Mouse (Mus musculus): ENCODE measurements around the gene Sord.
A peak's percentile ranks its signal among the peaks of the same experiment; 100 is the strongest.
"Not testable (repeated sequence)": the region's sequence is repeated elsewhere in the genome, so short reads cannot be mapped to it uniquely, and the experiment has no call there.

The Sord gene

DNA sequence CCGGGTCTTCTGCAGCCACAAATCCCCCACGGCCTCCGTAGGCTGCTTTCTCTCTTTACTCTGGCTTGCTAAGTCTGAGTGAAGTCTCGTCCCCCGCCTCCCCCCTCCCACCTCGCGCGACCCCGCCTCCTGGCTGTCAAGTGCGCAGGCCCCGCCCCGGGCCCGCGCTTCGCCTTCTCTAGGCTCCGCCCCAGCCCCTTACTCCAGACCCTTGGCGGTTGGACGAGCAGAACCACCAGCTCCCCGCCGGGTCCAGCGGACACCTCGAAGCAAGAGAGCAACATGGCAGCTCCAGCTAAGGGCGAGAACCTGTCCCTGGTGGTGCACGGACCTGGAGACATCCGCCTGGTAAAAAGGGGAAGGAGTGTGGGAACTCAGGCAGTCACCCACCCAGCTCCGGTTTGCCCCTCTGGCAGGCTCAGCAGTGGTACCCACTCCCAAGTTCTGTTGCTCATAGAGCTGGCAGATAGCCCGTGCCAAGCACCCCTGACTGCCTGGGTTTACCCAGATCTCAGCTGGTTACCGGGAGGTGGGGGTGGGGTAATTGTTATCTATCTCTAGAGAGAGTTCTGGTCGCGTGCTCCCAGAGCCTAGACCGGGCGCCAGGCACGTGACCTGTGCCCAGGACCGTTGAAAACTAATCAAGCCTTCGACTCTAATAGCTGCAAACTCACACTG is at the start of gene Sord:
TSS of gene Sord (plus strand) at position 139 of the 678 bp plus-strand sequence.
- DNase-seq (ENCODE audit: extremely low spot score, low spot score), result peak; percentile 91

- DNase-seq (ENCODE audit: extremely low spot score, low spot score), result no peak
Observed at GRCm38 (mm10) chr2:122185086-122185485, 49.5 kb upstream of the Sord start.

DNA sequence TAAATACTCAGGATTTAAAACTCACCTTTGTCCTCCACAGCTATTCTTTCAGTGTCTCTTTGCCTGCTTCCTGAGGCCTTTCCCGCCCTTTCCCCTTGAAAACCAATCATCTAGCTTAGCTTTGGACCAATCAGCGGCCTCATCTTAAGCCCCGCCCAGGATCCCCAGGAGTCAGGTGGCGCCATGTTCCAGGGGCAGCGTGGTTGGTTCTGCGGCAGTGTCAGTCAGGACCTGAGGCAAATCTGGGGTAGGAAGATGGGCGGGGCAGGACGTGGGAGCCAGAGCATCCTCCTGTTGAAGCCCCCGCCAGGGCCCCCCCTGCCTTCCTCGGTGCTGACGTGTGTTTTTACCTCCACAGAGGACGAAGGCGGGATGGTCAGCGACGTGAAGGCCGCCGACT is 48.4 kb upstream of the Sord start, which contains the start of the genes Patl2 and Terb2:
TSS of gene Patl2 (minus strand) at position 84 of the 400 bp plus-strand sequence.
TSS of gene Terb2 (plus strand) at position 167 of the 400 bp plus-strand sequence.
- no peak for DNase-seq (ENCODE audit: extremely low spot score, low spot score)

DNA sequence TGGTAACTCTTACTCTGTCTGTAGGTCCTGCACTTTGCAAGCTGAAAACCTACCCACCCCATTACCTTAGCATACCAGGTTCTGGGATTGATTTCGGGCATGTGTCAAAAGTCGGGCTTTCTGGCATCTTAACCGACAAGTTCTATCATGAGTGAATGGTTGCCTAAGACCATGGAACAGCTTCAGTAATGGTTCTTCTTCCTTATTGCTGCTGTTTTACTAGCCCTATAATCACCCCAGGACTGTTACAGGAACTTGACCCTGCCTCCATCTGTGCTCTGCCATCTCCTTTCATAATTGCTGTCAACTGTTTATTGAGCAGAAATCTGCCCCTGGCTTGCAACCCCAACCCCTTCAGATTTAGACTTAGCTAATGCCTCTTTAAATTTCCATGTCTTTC is 47.8 kb upstream of the Sord start:
- no peak for DNase-seq (ENCODE audit: extremely low spot score, low spot score)

- no peak for DNase-seq (ENCODE audit: extremely low spot score, low spot score)
Observed at GRCm38 (mm10) chr2:122191849-122192248, 42.7 kb upstream of the Sord start.

DNA sequence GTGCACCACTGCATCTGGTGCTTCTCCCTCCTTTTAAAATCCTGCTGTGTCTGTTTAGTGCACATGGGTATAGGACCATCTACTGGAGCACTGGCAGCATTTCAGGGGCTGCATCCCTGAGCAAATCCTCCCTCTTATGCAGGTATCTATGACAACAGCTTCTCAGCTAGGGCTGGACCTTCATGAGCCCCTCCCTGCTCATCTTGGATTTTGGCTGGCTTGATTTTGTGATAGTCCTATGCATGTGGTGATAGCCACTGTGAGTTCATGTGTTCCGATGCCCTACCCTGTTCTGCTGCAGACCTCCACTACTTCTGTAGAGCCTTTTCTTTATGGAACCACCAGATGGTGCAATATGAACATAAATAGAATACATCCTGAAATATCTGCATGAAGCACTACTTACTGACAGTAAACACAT is 40.0 kb upstream of the Sord start:
- DNase-seq (ENCODE audit: extremely low spot score, low spot score), result no peak

DNA sequence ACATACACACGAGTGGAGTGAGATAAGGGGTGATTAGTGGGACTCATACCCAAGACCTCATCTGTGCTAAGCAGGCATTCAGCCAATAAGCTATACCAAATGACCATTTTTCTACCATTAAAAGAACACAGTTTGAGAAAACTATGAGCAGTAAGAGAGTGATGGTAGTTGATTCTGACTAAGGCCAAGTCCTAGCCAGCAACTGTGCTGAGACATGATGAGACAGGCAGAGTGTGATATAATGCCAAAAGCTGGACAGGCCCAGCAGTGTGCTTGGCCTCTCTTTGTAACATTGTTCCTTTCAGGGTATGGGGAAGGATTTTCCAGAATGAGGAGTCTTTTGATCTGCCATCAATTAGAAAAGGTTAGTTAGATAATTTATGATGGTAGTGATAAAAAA is 33.0 kb upstream of the Sord start:
- DNase-seq (ENCODE audit: extremely low spot score, low spot score), result no peak

DNA sequence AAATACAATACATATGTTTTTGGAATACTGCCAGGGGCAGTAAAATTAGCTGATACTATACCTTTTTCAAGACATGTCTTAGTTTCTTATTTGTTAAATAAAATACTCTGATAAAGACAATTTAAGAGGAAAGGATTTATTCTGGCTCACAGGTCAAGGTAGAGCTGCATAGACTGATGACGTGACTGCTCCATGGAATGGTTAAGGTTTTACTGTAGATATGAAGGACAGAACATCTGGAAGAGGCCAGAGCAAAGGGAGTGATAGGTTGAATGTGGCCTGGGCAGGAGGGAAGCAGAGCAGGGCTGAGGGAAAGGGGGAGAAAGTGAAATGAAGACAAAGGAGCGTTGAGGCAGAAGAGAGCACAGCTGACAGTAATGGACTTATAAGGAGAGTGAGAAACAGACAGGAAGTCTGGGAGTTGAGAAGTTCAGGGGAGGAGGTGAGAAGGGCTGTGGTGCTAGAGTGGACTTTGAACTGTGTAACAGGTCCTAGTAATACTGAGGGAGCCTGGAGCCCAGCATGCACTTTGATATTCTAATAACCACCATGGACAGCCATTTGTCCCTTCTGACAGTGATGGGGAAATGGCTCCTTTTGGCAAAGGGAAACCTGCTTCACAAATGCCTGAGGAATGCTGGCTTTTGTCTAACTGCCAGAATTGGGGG is 28.0 kb upstream of the Sord start:
- no peak for DNase-seq (ENCODE audit: extremely low spot score, low spot score)

DNA sequence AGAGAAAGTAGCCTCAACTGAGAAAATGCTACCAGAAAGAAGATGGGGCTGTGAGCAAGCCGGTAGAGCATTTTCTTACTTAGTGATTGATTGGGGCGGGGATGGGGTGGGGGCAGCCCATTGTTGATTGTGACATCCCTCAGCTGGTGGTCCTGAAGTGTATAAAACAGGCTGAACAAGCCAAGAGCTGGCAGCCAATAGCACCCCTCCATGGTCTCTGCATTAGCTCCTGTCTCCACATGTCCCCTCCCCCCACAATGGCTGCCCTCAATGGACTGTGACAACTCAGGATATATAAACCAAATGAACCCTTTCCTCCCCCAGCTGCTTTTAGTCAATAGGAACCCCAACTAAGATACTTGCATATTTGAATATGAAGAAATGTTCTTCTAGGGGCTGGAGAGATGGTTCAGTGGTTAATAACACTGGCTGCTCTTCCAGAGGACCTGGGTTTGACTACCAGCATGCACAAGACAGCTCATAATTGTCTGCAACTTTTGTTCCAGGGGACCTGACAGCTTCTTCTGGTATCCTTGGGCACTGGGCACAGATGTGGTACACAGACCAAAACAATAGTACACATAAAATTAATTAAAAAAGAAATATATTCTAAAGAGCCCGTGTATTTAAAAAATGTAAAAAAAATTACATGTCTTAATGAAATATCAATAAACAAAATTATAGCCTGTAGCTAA is 23.9 kb upstream of the Sord start:
- DNase-seq (ENCODE audit: extremely low spot score, low spot score), result no peak

DNA sequence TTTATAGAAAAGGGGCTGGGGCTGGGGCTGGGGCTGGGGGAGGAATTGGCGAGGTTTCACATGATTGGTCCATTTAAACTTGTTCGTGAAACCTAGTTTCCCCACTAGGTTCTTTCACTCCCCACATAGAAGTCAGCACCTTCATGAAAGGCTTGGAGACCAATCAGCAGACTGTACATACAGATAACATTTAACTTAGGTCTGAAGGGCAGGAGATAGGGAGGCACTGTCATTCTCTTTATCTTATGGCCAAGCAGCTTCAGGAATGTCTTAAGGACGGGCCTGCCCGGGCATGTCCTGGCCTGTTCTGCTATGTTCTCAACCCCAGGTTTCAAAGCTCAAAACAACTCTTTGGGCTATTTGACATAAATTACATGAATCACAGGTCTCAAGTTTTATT is 17.5 kb upstream of the Sord start:
- DNase-seq (ENCODE audit: extremely low spot score, low spot score), result not testable (repeated sequence)

DNA sequence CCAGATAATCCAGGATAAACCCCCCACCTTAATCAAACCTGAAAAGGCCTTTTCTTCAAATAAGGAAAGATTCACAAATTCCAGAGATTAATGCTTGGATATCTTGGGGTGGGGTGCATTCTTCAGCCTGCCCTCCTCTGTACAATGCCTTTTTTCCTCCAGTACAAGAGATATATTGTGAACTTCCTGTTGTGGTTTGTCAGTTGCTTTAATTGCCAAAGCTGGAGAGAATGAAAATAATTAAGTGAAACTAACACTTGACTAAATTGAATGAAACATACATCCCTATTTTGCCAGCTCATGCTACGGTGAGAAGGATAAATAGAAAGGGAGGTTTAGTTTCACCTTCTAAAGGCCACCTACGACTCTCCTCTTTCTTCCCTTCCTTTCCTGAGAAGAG is 16.3 kb upstream of the Sord start:
- DNase-seq (ENCODE audit: extremely low spot score, low spot score), result no peak

- DNase-seq (ENCODE audit: extremely low spot score, low spot score), result no peak
Observed at GRCm38 (mm10) chr2:122221378-122221777, 13.2 kb upstream of the Sord start.

- no peak for DNase-seq (ENCODE audit: extremely low spot score, low spot score)
Observed at GRCm38 (mm10) chr2:122221798-122222197, 12.8 kb upstream of the Sord start.

- no peak for DNase-seq (ENCODE audit: extremely low spot score, low spot score)
Observed at GRCm38 (mm10) chr2:122222272-122222671, 12.3 kb upstream of the Sord start.

- DNase-seq (ENCODE audit: extremely low spot score, low spot score), result no peak
Observed at GRCm38 (mm10) chr2:122223654-122224053, 10.9 kb upstream of the Sord start.

- no peak for DNase-seq (ENCODE audit: extremely low spot score, low spot score)
Observed at GRCm38 (mm10) chr2:122230395-122230794, 4.2 kb upstream of the Sord start.

GRCm38 (mm10) chr2:122231616-122232015 is 2.9 kb upstream of the Sord start:
- DNase-seq (ENCODE audit: extremely low spot score, low spot score), result no peak

DNA sequence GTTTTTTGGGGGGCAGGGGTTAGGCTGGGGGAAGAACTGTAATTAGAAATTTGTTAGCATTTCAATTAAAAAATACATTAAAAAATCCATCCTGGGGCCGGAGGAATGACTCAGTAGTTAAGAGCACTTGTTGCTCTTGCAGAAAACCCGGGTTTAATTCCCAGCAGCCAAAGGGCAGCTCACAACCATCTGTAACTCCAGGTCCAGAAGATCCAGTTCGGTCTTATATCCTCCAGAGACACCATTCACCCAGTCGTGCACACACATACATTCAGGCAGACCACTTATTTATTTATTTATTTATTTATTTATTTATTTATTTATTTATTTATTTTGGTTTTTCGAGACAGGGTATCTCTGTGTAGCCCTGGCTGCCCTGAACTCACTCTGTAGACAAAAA is 1.2 kb upstream of the Sord start:
- no peak for DNase-seq (ENCODE audit: extremely low spot score, low spot score)

DNA sequence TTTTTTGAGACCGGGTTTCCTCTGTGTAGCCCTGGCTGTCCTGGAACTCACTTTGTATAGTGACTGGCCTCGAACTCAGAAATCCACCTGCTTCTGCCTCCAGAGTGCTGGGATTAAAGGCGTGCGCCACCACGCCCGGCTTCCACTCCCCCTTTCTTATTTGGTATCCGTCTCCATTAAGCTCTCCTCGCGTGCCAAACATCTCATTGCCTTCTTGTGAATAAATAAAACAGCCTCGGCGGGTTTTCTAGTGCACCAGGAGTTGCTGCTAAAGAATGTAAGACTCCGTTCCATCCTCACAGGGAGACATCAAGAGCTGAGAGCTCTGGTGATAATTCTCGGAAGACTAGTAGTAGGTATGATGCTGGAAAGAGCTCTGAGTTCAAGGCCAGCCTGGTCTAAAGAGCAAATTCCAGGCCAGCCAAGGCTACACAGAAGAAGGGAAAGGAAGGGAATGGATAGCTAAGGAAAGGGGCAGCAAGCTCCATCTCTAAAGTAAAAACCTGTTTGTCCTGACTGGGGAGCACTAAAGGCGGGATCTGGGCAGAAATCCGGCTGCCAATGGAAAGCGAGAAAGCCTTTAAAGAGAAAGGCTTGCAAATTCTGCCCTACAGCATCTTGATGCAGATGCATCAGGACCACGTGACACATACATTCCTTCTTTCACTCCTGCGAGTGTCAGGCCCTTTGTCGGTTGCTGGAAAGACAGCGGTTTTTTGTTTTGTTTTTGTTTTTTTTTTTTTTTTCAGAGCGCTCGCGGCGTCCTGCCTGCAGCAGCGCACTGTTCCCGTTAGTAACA is 591 bp upstream of the Sord start:
- DNase-seq (ENCODE audit: extremely low spot score, low spot score), result peak; percentile 54

GRCm38 (mm10) chr2:122235425-122235824 is 876 bp downstream of the Sord start:
- DNase-seq (ENCODE audit: extremely low spot score, low spot score), result no peak

GRCm38 (mm10) chr2:122236321-122236720 is 1.8 kb downstream of the Sord start:
- no peak for DNase-seq (ENCODE audit: extremely low spot score, low spot score)

Data from neural tube, embryonic 10.5 days (tissue).